Mouse (Mus musculus) ES-CJ7 (cell line): ENCODE data around the gene Cdk14.

Source experiments
- DNase-seq: peaks from one replicate; pipeline ENCODE4 v3.0.0; 2011; ENCODE audit warnings: low read depth, low spot score

The Cdk14 gene

GRCm38 (mm10) chr5:4861141-4861540 is 559.0 kb downstream of the Cdk14 start:
- no peak for DNase-seq

- no peak for DNase-seq
These were observed 562.0 kb downstream of the Cdk14 start for GRCm38 (mm10) chr5:4858032-4858641.

GRCm38 (mm10) chr5:4853503-4853902 is 566.6 kb downstream of the Cdk14 start:
- DNase-seq: no peak

DNA sequence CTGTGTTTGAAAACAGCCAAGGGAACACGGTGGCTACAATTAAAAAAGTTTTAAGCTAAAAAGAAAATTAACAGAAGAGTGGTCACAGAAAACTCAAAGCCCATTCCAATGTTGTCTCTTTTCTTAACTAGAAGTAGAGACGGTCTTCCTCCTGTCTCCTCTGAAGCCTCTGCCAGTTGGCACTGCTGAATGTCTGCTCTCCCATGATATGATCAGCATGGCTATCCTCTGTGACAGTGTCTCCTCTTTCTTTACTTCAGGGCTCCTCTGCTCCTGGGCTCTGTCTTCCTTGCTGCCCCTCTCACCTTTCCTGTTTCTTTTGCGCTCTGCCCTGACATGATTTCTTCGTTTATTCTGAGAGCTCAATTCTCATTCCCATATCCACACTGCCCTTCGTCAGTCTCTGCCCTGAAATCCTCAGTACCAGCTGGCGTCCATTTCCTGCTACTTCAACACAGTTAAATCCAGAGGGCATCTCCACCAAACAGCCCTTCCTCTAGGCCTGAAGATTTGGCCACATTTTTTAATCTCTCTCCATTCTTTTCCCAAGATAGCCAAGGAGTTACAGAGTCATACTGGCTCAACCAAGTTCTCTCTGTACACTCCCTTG is 567.3 kb downstream of the Cdk14 start:
- DNase-seq: no peak

- DNase-seq: no peak
These were observed 568.0 kb downstream of the Cdk14 start for GRCm38 (mm10) chr5:4851934-4852710.

DNA sequence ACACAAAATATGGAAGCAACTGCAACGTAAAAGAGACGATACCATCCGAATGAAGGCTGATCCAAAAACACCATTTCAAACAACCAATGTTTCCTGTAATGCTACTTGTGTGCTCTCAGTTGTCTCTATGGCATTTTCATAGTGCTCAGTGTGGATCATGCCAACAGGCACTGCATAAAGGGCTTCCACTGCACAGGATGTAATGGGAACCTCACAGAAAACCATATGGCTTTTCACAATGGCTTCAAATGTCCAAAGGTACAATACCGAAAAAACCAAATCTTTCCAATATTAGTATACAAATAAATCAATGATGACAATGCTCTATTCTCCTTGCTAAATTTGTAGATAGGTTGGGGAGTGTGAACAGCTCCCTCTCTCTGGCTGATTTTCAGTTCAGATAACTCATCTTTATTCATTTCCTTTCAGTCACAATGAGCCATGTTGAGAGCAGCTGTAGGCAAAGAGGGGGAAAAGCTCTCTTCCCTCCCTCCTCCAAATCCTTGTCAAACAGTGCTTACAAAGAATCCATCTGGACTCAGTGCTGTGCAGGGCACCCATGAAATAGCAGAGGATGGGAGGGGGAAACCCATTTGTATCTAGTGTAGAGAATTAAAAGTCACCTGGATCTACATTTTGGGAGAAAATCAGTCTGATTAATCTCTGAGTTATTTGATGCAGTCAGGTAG is 568.7 kb downstream of the Cdk14 start:
- DNase-seq: no peak

DNA sequence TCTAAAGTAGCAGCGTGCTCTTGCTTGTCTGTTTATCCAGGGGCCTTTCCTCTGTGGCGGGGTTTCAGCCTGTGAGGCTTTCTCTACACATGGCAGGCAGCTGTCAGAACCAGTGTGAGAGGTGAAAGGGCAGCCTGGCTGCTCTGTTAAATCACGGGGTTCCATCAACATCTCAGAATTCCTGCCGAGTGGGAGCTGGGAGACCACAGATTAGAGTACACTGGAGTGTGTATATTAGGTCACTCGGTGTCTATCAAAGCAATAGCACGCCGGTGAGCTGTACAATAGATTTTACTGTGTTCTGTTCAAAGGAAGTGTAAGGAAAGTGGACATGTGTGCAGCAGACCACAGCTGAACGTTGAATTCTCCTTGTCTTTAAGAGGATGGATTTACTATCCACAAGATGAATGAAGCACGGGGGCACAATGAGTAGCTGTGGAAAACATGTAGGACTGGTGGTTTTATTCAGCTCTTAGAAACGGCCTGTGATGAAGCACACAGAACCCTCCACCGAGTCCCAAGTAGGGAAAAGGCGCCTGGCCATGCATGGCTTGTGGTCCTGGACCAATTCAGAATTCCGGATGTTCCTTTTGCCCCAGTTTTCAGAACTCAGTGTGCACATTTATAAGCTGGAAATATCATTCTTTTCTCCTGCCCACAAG is 585.2 kb downstream of the Cdk14 start:
- no peak for DNase-seq

DNA sequence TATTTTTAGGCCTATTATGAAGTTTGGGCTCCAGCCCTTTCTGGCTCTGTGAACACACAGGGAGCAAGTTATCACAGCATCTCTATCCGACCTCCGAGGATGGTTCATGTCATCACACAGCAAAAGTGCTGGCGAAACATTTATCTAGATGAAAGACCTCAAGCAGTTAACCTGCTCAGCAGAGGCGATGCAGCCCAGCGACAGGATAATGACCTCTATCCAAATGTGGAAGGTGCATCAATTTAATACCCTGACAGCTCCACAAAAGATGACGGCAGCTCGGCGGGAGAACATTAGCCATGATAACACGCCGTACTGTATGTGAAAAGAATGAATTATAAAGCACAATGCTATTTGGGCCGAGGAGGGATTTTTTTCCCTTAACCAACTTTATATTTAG is 586.2 kb downstream of the Cdk14 start:
- DNase-seq: no peak

DNA sequence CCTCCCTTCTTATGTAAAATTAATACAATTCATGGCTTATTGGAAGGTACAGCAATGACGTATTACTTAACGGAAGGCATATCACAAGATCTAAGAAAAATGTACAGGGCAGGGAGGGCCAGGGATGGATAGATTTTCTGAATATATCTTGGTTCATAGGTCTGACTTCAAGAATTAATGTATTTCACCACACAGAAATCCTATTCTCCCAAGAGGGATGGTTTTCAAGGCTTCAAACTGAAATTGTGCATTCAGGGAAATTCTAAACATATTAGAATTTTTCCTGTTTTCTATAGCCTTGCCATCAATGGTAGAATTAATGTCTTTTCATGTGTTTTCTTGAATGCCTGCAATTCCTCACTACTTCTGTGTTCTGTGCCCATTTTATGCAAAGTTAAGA is 593.2 kb downstream of the Cdk14 start:
- DNase-seq: no peak

- no peak for DNase-seq
These were observed 594.2 kb downstream of the Cdk14 start for GRCm38 (mm10) chr5:4825951-4826350.

DNA sequence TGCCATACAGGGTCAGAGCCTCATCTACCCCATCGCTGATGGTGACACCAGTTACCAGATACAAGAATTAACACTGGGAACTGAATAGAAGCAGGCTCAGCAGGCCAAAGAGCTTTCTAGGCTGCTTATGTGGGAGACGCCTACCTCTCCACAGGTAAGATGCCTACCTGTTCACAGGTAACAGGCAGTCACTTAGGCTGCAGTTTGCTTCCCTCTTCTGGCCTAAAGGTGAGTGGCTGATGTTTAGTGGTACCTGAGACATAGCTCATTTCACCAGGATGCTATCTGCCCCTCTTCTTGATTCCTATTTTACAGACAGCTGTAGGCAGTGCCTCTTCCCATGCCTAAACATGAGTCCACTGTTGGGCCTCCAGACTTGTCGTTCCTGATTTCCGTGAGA is 595.0 kb downstream of the Cdk14 start:
- no peak for DNase-seq

GRCm38 (mm10) chr5:4824171-4824570 is 595.9 kb downstream of the Cdk14 start:
- no peak for DNase-seq

DNA sequence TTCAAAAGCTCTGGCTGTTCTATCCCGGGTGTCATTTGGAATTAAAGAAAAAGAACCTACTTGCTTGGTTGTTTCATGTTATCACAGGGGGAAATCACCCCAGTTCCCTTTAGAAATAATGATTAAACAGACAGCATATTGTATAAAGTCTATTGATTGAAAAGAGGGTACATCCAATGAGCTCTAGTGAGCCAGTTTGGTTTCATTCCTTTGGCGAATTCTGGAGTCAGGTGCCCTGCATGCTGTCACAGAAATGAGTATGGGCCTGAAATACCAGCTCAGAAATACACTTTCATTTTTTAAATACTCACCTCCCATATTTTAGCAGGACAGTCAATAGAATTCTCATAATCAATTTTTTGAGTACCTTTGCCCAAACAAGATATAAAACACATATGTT is 598.1 kb downstream of the Cdk14 start:
- no peak for DNase-seq

DNA sequence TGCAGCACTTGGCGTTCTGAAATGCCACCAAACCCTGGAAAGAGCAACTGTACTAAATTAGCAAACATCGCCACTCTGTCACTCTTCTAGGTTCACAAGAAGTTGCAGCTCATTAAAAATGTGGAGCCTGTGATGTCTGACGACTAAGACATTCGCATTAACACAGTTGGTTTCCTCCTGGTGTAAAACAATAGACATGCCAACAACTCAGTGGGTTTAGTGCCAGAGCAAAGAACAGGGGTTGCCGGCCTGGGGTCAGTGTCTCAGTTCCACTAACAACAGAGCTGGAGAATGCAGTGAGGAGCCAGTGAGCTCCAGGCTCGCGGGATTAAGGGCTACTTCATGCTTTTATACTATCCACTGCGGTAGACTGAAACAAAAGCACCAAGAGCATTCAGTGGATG is 598.7 kb downstream of the Cdk14 start:
- no peak for DNase-seq

- DNase-seq: no peak
These were observed 603.1 kb downstream of the Cdk14 start for GRCm38 (mm10) chr5:4816981-4817380.

GRCm38 (mm10) chr5:4814465-4815204 is 605.5 kb downstream of the Cdk14 start:
- no peak for DNase-seq

DNA sequence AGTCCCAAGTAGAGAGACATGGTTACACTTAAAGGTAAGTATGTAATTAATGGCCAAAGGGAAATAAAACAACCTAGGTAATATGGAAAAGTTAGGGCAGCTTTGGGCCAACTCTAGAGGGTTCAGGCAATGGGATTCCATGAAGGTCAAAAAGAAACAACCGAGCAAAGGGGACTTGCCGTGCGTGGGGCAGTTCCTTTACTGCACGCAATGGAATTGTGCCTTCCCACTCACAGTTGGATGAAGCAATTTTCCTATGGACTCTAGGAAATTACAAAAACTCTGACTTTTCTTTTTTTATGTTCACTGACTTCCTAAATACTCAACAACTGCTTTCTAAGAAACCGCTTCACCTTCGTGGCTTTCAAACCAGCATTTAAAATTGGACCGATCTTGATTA is 606.8 kb downstream of the Cdk14 start:
- DNase-seq: no peak

DNA sequence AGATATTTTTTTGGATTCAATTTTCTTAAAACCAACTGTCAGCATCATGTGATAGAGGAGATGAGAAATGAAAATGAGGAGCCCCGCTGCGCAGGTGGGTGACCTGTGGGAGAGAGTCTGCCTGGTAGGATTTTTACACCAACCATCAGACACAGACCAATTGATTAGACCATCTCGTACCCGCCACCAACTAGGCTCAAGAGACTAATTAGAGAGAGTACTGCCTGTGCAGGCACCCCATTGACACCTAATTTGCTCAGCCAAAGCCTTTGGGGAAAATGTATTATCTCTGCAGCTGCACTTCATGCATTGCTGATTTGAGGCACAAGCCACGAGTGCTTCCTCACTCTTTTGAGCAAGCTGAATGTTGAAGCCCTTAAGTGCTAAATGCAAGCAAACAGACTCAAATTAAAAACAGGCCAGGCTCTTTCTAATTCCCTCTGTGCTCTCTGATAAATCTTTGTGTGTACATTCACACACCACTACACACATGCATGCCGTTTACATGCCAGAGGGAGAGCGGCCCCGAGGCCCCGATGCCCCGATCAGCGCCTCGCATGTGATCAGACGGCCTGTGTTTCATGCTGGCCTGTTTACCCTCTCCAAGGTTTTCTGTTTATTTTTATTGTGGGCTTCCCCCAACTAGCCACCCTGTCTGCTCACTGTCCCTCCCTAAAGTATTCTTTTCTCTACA is 607.9 kb downstream of the Cdk14 start:
- no peak for DNase-seq

- no peak for DNase-seq
These were observed 614.9 kb downstream of the Cdk14 start for GRCm38 (mm10) chr5:4805228-4805627.

DNA sequence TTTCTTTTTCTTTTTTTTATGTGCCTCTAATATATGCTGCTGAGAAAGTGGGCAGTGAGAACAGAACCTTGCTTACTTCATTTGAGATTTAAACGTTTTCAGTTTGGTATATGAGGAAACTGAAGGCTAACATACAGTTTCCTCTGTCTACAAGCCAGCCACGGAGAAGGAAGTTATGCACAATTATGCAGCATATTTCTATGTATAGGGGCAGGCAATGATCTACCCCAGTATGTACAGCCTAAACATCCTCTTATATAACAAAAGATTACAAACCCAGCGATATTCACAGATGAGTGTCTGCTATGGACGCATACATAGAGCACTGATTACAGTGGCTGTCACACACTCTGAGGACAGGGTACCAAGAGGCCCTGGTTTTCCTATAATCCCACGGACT is 616.4 kb downstream of the Cdk14 start:
- no peak for DNase-seq

DNA sequence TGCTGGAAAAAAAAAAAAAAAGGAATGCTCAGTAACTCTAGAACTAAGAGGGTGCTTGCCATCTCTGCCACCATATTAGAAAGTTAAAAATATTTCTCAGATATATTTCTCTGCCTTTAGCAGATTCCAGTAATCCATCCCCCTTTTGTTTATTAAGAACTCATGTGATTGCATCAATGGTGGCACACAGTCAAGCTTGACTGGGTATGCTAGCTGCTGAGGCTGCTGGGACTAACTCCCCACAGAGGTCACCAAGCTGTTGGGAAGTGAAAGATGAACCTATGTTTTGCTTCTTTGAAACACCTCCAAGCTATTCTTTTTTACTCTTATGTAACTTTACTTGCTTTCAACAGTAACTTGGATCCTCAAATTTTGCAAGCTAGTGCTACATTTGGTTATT is 618.1 kb downstream of the Cdk14 start:
- DNase-seq: no peak
